Mouse (Mus musculus) central nervous system, embryonic 18 days (tissue): ENCODE measurements around the gene Thtpa. TPM values are rescaled to one million over a fixed set of nuclear protein-coding genes. Genes with fewer than 3 reads are reported as not detected.

Experiments used
- polyA plus RNA-seq: library from polyadenylated mRNA; depleted of rRNA; stranded (reverse); fragments of >200 nt; gene quantifications from 2 replicates; pipeline ENCODE4 v1.2.3, GENCODE M21; 2012; rRNA removed

Thtpa gene
- polyA plus RNA-seq = 18.8 and 20.8 TPM in 2 replicates

GRCm38 (mm10) chr14:55094704-55095231, at the start of gene Thtpa:
Gene Thtpa, plus strand, starts transcription at chr14:55094784.

GRCm38 (mm10) chr14:55092011-55092577, 2.5 kb upstream of the Thtpa start, which contains the start of gene Zfhx2:
Gene Zfhx2, minus strand, starts transcription at chr14:55092324.

GRCm38 (mm10) chr14:55105836-55106809, 11.5 kb downstream of the Thtpa start, which contains the start of gene Ap1g2:
Gene Ap1g2, minus strand, starts transcription at chr14:55106593.

GRCm38 (mm10) chr14:55116425-55117200, 22.0 kb downstream of the Thtpa start, which contains the start of gene Jph4:
Gene Jph4, minus strand, starts transcription at chr14:55116935.

Other genes with a start within 250 kb of the Thtpa start
- 6.2 and 8.5 TPM in 2 replicates for gene Homez, start 223.8 kb upstream of the Thtpa start, polyA plus RNA-seq
- 25.1 and 26.0 TPM in 2 replicates for gene Ppp1r3e, start 217.2 kb upstream of the Thtpa start, polyA plus RNA-seq
- gene Bcl2l2, start 211.4 kb upstream of the Thtpa start, polyA plus RNA-seq = 44.3 and 49.5 TPM in 2 replicates
- gene Gm20521, start 211.3 kb upstream of the Thtpa start, polyA plus RNA-seq = 0.26 and 0.39 TPM in 2 replicates
- 602 and 626 TPM in 2 replicates for gene Pabpn1, start 202.3 kb upstream of the Thtpa start, polyA plus RNA-seq
- 621 and 624 TPM in 2 replicates for gene Slc22a17, start 181.7 kb upstream of the Thtpa start, polyA plus RNA-seq
- 18.4 and 20.5 TPM in 2 replicates for gene Efs, start 168.7 kb upstream of the Thtpa start, polyA plus RNA-seq
- 0.17 and 0.33 TPM in 2 replicates for gene Il25, start 162.1 kb upstream of the Thtpa start, polyA plus RNA-seq
- gene Cmtm5, start 158.5 kb upstream of the Thtpa start, polyA plus RNA-seq = 13.8 and 16.4 TPM in 2 replicates
- gene Myh6, start 127.9 kb upstream of the Thtpa start, polyA plus RNA-seq = 0.12 and 0.34 TPM in 2 replicates
- gene Gm17428, start 117.9 kb upstream of the Thtpa start, polyA plus RNA-seq = not detected in 2 replicates
- gene Myh7, start 100.2 kb upstream of the Thtpa start, polyA plus RNA-seq = 9.7 and 15.0 TPM in 2 replicates
- 45.2 and 47.4 TPM in 2 replicates for gene Ngdn, start 79.3 kb upstream of the Thtpa start, polyA plus RNA-seq
- gene Zfhx2, start 2.5 kb upstream of the Thtpa start, polyA plus RNA-seq = 8.5 and 9.9 TPM in 2 replicates
- 20.4 and 21.0 TPM in 2 replicates for gene Ap1g2, start 11.8 kb downstream of the Thtpa start, polyA plus RNA-seq
- gene Jph4, start 22.2 kb downstream of the Thtpa start, polyA plus RNA-seq = 221 and 240 TPM in 2 replicates
- gene Dhrs2, start 127.2 kb downstream of the Thtpa start, polyA plus RNA-seq = 0.25 and 0.83 TPM in 2 replicates